Comparison of ENCODE assay signal across 11 mouse cellular contexts in genomic region chr11:117678155-117678554, GRCm38 (mm10).
"Had no signal": no experiment of that assay in that cellular context is flagged by ENCODE, and none has a peak within 500 bp of the region (broad histone marks: within the 10 kb centered on the region; RNA-seq: fewer than 3 reads in every experiment).

No protein-coding gene starts in this region.

- H3K36me3 ChIP-seq: lung, embryonic 15.5 days; midbrain, embryonic 12.5 days; neural tube, embryonic 12.5 days; stomach, embryonic 15.5 days had no signal

- H3K9me3 ChIP-seq: lung, embryonic 15.5 days; midbrain, embryonic 12.5 days; stomach, embryonic 15.5 days had no signal

- H3K4me3 ChIP-seq: lung, embryonic 15.5 days; megakaryocyte, embryonic 14.5 days; midbrain, embryonic 12.5 days; neural tube, embryonic 12.5 days; stomach, embryonic 15.5 days had no signal

- DNase-seq: liver, postnatal 0 days; lung, adult 2 months; right cerebral cortex, postnatal 14 days had no signal

- H3K4me2 ChIP-seq: lung, embryonic 15.5 days; midbrain, embryonic 12.5 days; neural tube, embryonic 12.5 days; stomach, embryonic 15.5 days had no signal

- H3K4me1 ChIP-seq: stomach, embryonic 15.5 days had no signal

- H3K27ac ChIP-seq: lung, embryonic 15.5 days; macrophage; midbrain, embryonic 12.5 days; neural tube, embryonic 12.5 days; stomach, embryonic 15.5 days; stomach, postnatal 0 days had no signal

- ATAC-seq: liver, postnatal 0 days; lung, postnatal 0 days had no signal

- H3K27me3 ChIP-seq: lung, embryonic 15.5 days; megakaryocyte, embryonic 14.5 days; midbrain, embryonic 12.5 days; neural tube, embryonic 12.5 days; stomach, embryonic 15.5 days had no signal

- H3K9ac ChIP-seq: liver, postnatal 0 days; lung, embryonic 15.5 days; midbrain, embryonic 12.5 days; neural tube, embryonic 12.5 days; stomach, embryonic 15.5 days had no signal
